Mouse (Mus musculus): ENCODE results near the gene Hfe2. TPM values are rescaled to one million over a fixed set of nuclear protein-coding genes. Genes with fewer than 3 reads are reported as not detected.
"Not testable (repeated sequence)": the region's sequence is repeated elsewhere in the genome, so short reads cannot be mapped to it uniquely, and the experiment has no call there.

Hfe2 gene
- polyA plus RNA-seq, 1 experiment from 2014 or later: 0.35 TPM

DNA sequence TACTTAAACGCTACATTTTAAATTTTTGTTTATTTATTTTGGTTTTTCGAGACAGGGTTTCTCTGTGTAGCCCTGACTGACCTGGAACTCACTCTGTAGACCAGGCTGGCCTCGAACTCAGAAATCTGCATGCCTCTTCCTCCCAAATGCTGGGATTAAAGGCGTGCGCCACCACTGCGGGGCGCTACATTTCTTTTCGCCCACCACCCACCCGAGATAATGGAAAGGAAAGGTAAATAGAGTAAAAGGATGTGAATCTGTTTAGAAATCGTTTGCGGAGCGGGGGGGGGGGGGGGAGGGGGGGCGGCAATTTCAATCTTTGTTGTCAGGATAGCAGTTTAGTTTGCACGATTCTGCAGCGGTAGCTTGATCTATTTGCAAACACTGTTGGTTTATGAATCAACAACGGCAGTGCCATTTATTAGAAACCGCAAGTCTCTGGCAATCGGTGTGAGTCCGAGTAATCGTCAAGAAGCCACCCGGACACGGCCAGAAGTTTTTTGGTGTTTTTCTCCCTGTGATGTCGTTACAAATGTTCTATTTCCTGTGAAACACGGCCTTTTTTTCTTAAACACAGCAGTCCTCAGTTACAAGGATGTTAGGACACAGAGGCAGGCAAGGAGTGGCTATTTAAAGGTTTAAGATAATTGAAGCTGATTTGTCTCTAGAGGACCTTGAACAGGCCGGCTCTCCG is 37.2 kb upstream of the Hfe2 start:
- Histone ChIP-seq H3K4me3 (ENCODE audit: low read depth, low read length) (peak overlapping the region; percentile 29), H3K9me3 (ENCODE audit: low read length) (no peaks in the 10 kb centered on the region), H3K27ac (ENCODE audit: low read length) (peak overlapping the region; percentile 90), H3K27me3 (replicated peaks; ENCODE audit: insufficient read depth, low read length) (no peaks in the 10 kb centered on the region), H3K4me1 (ENCODE audit: insufficient read depth, low read depth, low read length) (no peaks in the 10 kb centered on the region), H3K4me2 (replicated peaks; ENCODE audit: low read depth, low read length) (peak overlapping the region; percentile 58), H3K9ac (replicated peaks; ENCODE audit: low read depth) (0 out of 2 replicates have a peak overlapping the region, but pooled peaks have one; percentile 32), H3K36me3 (ENCODE audit: insufficient read depth, low read length) (no peaks in the 10 kb centered on the region)
- peak; percentile 4; the same call in 1 of the 2 replicates for ATAC-seq
- TF ChIP-seq EP300 (IDR thresholded peaks at IDR 0.05) (no peak), CTCF (IDR thresholded peaks at IDR 0.05) (peak; percentile 56)
- DNase-seq (ENCODE audit: low spot score): peak; percentile 63
- WGBS: 4% methylated on average over 25 of the region's 26 CpGs

GRCm38 (mm10) chr3:96488290-96488906 is 36.6 kb upstream of the Hfe2 start:
- not testable (repeated sequence) for H3K27me3 ChIP-seq (replicated peaks; ENCODE audit: insufficient read depth, low read length); H3K9me3 ChIP-seq (ENCODE audit: low read length); H3K4me1 ChIP-seq (ENCODE audit: insufficient read depth, low read depth, low read length); H3K36me3 ChIP-seq (ENCODE audit: insufficient read depth, low read length); DNase-seq (ENCODE audit: low spot score)
- Histone ChIP-seq H3K4me3 (ENCODE audit: low read depth, low read length) (peak overlapping the region; percentile 29), H3K27ac (ENCODE audit: low read length) (peak overlapping the region; percentile 90), H3K9ac (replicated peaks; ENCODE audit: low read depth) (0 out of 2 replicates have a peak overlapping the region, but pooled peaks have one; percentile 32), H3K4me2 (replicated peaks; ENCODE audit: low read depth, low read length) (peak overlapping the region; percentile 58)
- WGBS: no CpG with 5 or more reads among the region's 55 CpGs
- ATAC-seq: peak; percentile 82

- H3K36me3 ChIP-seq (ENCODE audit: insufficient read depth, low read length); H3K27me3 ChIP-seq (replicated peaks; ENCODE audit: insufficient read depth, low read length); H3K4me1 ChIP-seq (ENCODE audit: insufficient read depth, low read depth, low read length); DNase-seq (ENCODE audit: low spot score); H3K4me2 ChIP-seq (replicated peaks; ENCODE audit: low read depth, low read length); H3K9ac ChIP-seq (replicated peaks; ENCODE audit: low read depth); H3K4me3 ChIP-seq (ENCODE audit: low read depth, low read length); H3K9me3 ChIP-seq (ENCODE audit: low read length): not testable (repeated sequence)
- WGBS: 0% methylated on average over 8 of the region's 31 CpGs
- H3K27ac ChIP-seq (ENCODE audit: low read length): peak overlapping the region; percentile 64; the same call in 1 of the 2 replicates
- ATAC-seq: peak; percentile 56
Measured at GRCm38 (mm10) chr3:96488907-96489629, 35.9 kb upstream of the Hfe2 start.

- 49% methylated on average over 4 of the region's 8 CpGs for WGBS
- H3K27ac ChIP-seq (ENCODE audit: low read length); H3K4me1 ChIP-seq (ENCODE audit: insufficient read depth, low read depth, low read length); H3K9me3 ChIP-seq (ENCODE audit: low read length); H3K36me3 ChIP-seq (ENCODE audit: insufficient read depth, low read length); H3K4me2 ChIP-seq (replicated peaks; ENCODE audit: low read depth, low read length); DNase-seq (ENCODE audit: low spot score); H3K9ac ChIP-seq (replicated peaks; ENCODE audit: low read depth); H3K4me3 ChIP-seq (ENCODE audit: low read depth, low read length); H3K27me3 ChIP-seq (replicated peaks; ENCODE audit: insufficient read depth, low read length); ATAC-seq: not testable (repeated sequence)
Measured at GRCm38 (mm10) chr3:96489636-96490035, 35.3 kb upstream of the Hfe2 start.

DNA sequence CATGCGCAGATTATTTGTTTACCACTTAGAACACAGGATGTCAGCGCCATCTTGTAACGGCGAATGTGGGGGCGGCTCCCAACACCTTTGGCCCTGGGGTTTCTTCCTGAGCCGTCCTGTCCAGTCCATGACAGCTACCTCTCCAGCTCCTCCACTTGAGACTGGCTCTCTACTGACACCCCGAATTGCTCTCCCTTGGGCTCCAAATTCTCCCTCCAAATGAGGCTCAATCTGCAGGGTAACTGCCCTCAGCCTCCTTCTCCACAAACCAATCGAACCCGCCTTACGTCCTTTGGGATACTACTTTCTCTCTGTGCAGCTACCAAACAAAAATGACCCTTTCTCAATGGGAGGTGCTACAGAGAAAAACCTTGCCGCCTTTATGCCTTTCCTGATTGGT is 30.5 kb upstream of the Hfe2 start:
- not testable (repeated sequence) for ATAC-seq; H3K27ac ChIP-seq (ENCODE audit: low read length); H3K4me1 ChIP-seq (ENCODE audit: insufficient read depth, low read depth, low read length); H3K36me3 ChIP-seq (ENCODE audit: insufficient read depth, low read length); H3K4me2 ChIP-seq (replicated peaks; ENCODE audit: low read depth, low read length); H3K4me3 ChIP-seq (ENCODE audit: low read depth, low read length); H3K27me3 ChIP-seq (replicated peaks; ENCODE audit: insufficient read depth, low read length); DNase-seq (ENCODE audit: low spot score); H3K9me3 ChIP-seq (ENCODE audit: low read length); H3K9ac ChIP-seq (replicated peaks; ENCODE audit: low read depth)
- 93% methylated on average over 5 of the region's 11 CpGs for WGBS

- H3K4me3 ChIP-seq (ENCODE audit: low read depth, low read length): no peak overlapping the region
- no peaks in the 10 kb centered on the region for H3K36me3 ChIP-seq (ENCODE audit: insufficient read depth, low read length)
- no peak for ATAC-seq
- TF ChIP-seq EP300 (IDR thresholded peaks at IDR 0.05): no peak
- no peak for TF ChIP-seq CTCF (IDR thresholded peaks at IDR 0.05)
- no peak overlapping the region for H3K4me2 ChIP-seq (replicated peaks; ENCODE audit: low read depth, low read length)
- no peaks in the 10 kb centered on the region for H3K27me3 ChIP-seq (replicated peaks; ENCODE audit: insufficient read depth, low read length)
- DNase-seq (ENCODE audit: low spot score): no peak
- no peaks in the 10 kb centered on the region for H3K9me3 ChIP-seq (ENCODE audit: low read length)
- H3K27ac ChIP-seq (ENCODE audit: low read length): no peak overlapping the region
- no peak overlapping the region for H3K9ac ChIP-seq (replicated peaks; ENCODE audit: low read depth)
- 93% methylated on average over 3 of the region's 3 CpGs for WGBS
- no peaks in the 10 kb centered on the region for H3K4me1 ChIP-seq (ENCODE audit: insufficient read depth, low read depth, low read length)
Measured at GRCm38 (mm10) chr3:96494912-96495311, 30.1 kb upstream of the Hfe2 start.

Measured in lung, postnatal 0 days (tissue).